Mouse (Mus musculus) stomach, postnatal 0 days (tissue): Measurements from ENCODE around the gene Ccdc33.

Source experiments
- CTCF ChIP-seq: IDR thresholded peaks from 2 replicates; pipeline ENCODE4 v1.5.1; 2016; ENCODE audit warnings: antibody characterized with exemption, low read depth, mild to moderate bottlenecking, moderate library complexity
- EP300 ChIP-seq: optimal IDR thresholded peaks from 2 replicates; pipeline ENCODE3; 2016; ENCODE audit warnings: antibody characterized with exemption

GRCm38 (mm10) chr9:58005753-58006461 is 112.7 kb downstream of the Ccdc33 start, which contains the start of gene Cyp11a1:
- TF ChIP-seq CTCF = no peak
- TF ChIP-seq EP300 = no peak
